Mouse (Mus musculus) lung, embryonic 16.5 days (tissue): Measurements from ENCODE around the gene Clptm1. TPM values are rescaled to one million over a fixed set of nuclear protein-coding genes. Genes with fewer than 3 reads are reported as not detected.

Experiments
- ATAC-seq: fragments of 200-750 bp; cut with Nextera tagmentation; 2 replicates; pipeline ENCODE4 v1.8.0; 2017; ENCODE audit warnings: low read depth, mild to moderate bottlenecking, moderate library complexity
- H3K27ac ChIP-seq: fragments of 300-500 bp; sonication (generic); 2 replicates; pipeline ENCODE4 v1.5.1; 2014; ENCODE audit warnings: mild to moderate bottlenecking, control low read depth, low read length
- H3K27me3 ChIP-seq: fragments of 300-500 bp; sonication (generic); 2 replicates; pipeline ENCODE4 v1.6.1; 2014; ENCODE audit warnings: low read depth, low read length, mixed read lengths; ENCODE audit not compliant: control insufficient read depth, insufficient read depth
- H3K36me3 ChIP-seq: fragments of 300-500 bp; sonication (generic); 2 replicates; pipeline ENCODE4 v1.6.1; 2014; ENCODE audit warnings: low read length; ENCODE audit not compliant: control insufficient read depth, insufficient read depth
- H3K4me1 ChIP-seq: fragments of 300-500 bp; sonication (generic); replicated peaks from 2 replicates; pipeline ENCODE4 v1.6.1; 2014; ENCODE audit warnings: low read length, mixed read lengths; ENCODE audit not compliant: control insufficient read depth, insufficient read depth
- H3K4me2 ChIP-seq: fragments of 300-500 bp; sonication (generic); 2 replicates; pipeline ENCODE4 v1.6.1; 2014; ENCODE audit warnings: low read depth, low read length, control low read depth
- H3K4me3 ChIP-seq: fragments of 300-500 bp; sonication (generic); 2 replicates; pipeline ENCODE4 v1.5.1; 2014; ENCODE audit warnings: mild to moderate bottlenecking, low read length, control low read depth
- H3K9ac ChIP-seq: fragments of 300-500 bp; sonication (generic); 2 replicates; pipeline ENCODE4 v1.6.1; 2014; ENCODE audit warnings: low read length, control low read depth
- H3K9me3 ChIP-seq: fragments of 300-500 bp; sonication (generic); 2 replicates; pipeline ENCODE4 v1.6.1; 2016; ENCODE audit warnings: low read length; ENCODE audit not compliant: control insufficient read depth
- WGBS: fragments of 180-500 bp; shearing (Covaris S2); extraction: QIAGEN DNeasy Blood & Tissue Kit; methylation state at CpG from one replicate; pipeline ENCODE4 v1.1.7; 2014; 5-methylcytosine and 5-hydroxymethylcytosine counted together
- polyA plus RNA-seq: library from polyadenylated mRNA; unstranded; fragments of >200 nt; fragmentation: Nextera tagmentation; extraction: Ambion mirVana; gene quantifications from 2 replicates; pipeline ENCODE4 v1.2.1, GENCODE M21; 2015

The Clptm1 gene
- polyA plus RNA-seq, 1 experiment from 2014 or later: 70.3 TPM

- no peaks in the 10 kb centered on the region for H3K9me3 ChIP-seq
- ATAC-seq: no peak
- H3K36me3 ChIP-seq: no peaks in the 10 kb centered on the region
- peaks cover 4% of the 10 kb centered on the region for H3K4me1 ChIP-seq
- H3K27ac ChIP-seq: no peak overlapping the region
- 80% methylated on average over 6 of the region's 6 CpGs for WGBS
- H3K4me3 ChIP-seq: no peak overlapping the region
- H3K9ac ChIP-seq: no peak overlapping the region
- H3K4me2 ChIP-seq: no peak overlapping the region
- H3K27me3 ChIP-seq: no peaks in the 10 kb centered on the region
Measured at GRCm38 (mm10) chr7:19686521-19686920, 21.7 kb upstream of the Clptm1 start.

GRCm38 (mm10) chr7:19685374-19685773 is 20.5 kb upstream of the Clptm1 start:
- H3K4me2 ChIP-seq: no peak overlapping the region
- H3K27ac ChIP-seq: no peak overlapping the region
- H3K4me3 ChIP-seq: no peak overlapping the region
- 54% methylated on average over 4 of the region's 4 CpGs for WGBS
- H3K27me3 ChIP-seq: no peaks in the 10 kb centered on the region
- peaks cover 4% of the 10 kb centered on the region for H3K4me1 ChIP-seq
- no peaks in the 10 kb centered on the region for H3K36me3 ChIP-seq
- no peak overlapping the region for H3K9ac ChIP-seq
- no peaks in the 10 kb centered on the region for H3K9me3 ChIP-seq
- no peak for ATAC-seq

- H3K27me3 ChIP-seq: no peaks in the 10 kb centered on the region
- peak; percentile 19; the same call in 1 of the 2 replicates for ATAC-seq
- H3K4me2 ChIP-seq: no peak overlapping the region
- 81% methylated on average over 6 of the region's 6 CpGs for whole genome bisulfite sequencing
- H3K9me3 ChIP-seq: no peaks in the 10 kb centered on the region
- no peaks in the 10 kb centered on the region for H3K36me3 ChIP-seq
- H3K4me1 ChIP-seq: peaks cover 4% of the 10 kb centered on the region
- H3K9ac ChIP-seq: no peak overlapping the region
- no peak overlapping the region for H3K4me3 ChIP-seq
- H3K27ac ChIP-seq: no peak overlapping the region
Measured at GRCm38 (mm10) chr7:19683771-19684201, 19.0 kb upstream of the Clptm1 start.

- H3K4me3 ChIP-seq: no peak overlapping the region
- H3K9me3 ChIP-seq: no peaks in the 10 kb centered on the region
- H3K4me1 ChIP-seq: peaks cover 4% of the 10 kb centered on the region
- H3K27me3 ChIP-seq: no peaks in the 10 kb centered on the region
- H3K4me2 ChIP-seq: no peak overlapping the region
- whole genome bisulfite sequencing: 53% methylated on average over 3 of the region's 3 CpGs
- H3K9ac ChIP-seq: no peak overlapping the region
- no peaks in the 10 kb centered on the region for H3K36me3 ChIP-seq
- 0 out of 2 replicates have a peak, but pooled peaks have one; percentile 24 for ATAC-seq
- peak overlapping the region; percentile 70 for H3K27ac ChIP-seq
Measured at GRCm38 (mm10) chr7:19682979-19683378, 18.1 kb upstream of the Clptm1 start.

- Histone ChIP-seq H3K27me3 (no peaks in the 10 kb centered on the region), H3K9me3 (no peaks in the 10 kb centered on the region), H3K4me3 (no peak within 1 kb of the TSS), H3K36me3 (no peaks in the 10 kb centered on the region), H3K9ac (peak within 1 kb of the TSS; percentile 28; the same call in 1 of the 2 replicates), H3K27ac (0 out of 2 replicates have a peak within 1 kb of the TSS, but pooled peaks have one; percentile 34), H3K4me2 (no peak within 1 kb of the TSS), H3K4me1 (peaks cover 4% of the 10 kb centered on the region)
- WGBS: 55% methylated on average over 8 of the region's 8 CpGs
- no peak for ATAC-seq
Measured at GRCm38 (mm10) chr7:19681202-19681694, 16.4 kb upstream of the Clptm1 start, which contains the start of the genes Gm44805 and Apoc4. TSS of gene Gm44805 (minus strand) at chr7:19681423. TSS of gene Apoc4 (minus strand) at chr7:19681479.

- no peak for ATAC-seq
- no peaks in the 10 kb centered on the region for H3K36me3 ChIP-seq
- WGBS: 81% methylated on average over 2 of the region's 2 CpGs
Measured at GRCm38 (mm10) chr7:19680702-19681101, 15.9 kb upstream of the Clptm1 start.

GRCm38 (mm10) chr7:19678901-19679300 is 14.1 kb upstream of the Clptm1 start:
- no peaks in the 10 kb centered on the region for H3K27me3 ChIP-seq
- no peak overlapping the region for H3K27ac ChIP-seq
- no peak for ATAC-seq
- no peaks in the 10 kb centered on the region for H3K36me3 ChIP-seq
- H3K9me3 ChIP-seq: no peaks in the 10 kb centered on the region
- 81% methylated on average over 3 of the region's 3 CpGs for WGBS
- H3K4me1 ChIP-seq: peaks cover 4% of the 10 kb centered on the region
- H3K4me3 ChIP-seq: no peak overlapping the region
- H3K4me2 ChIP-seq: no peak overlapping the region
- H3K9ac ChIP-seq: no peak overlapping the region

More at GRCm38 (mm10) chr7:19680702-19681101, 15.9 kb upstream of the Clptm1 start:
- Histone ChIP-seq H3K9me3 (no peaks in the 10 kb centered on the region), H3K27me3 (no peaks in the 10 kb centered on the region), H3K4me3 (no peak overlapping the region), H3K4me1 (peaks cover 4% of the 10 kb centered on the region), H3K27ac (no peak overlapping the region), H3K4me2 (no peak overlapping the region), H3K9ac (no peak overlapping the region)

- H3K9ac ChIP-seq: no peak within 1 kb of the TSS
- H3K9me3 ChIP-seq: no peaks in the 10 kb centered on the region
- H3K36me3 ChIP-seq: no peaks in the 10 kb centered on the region
- H3K27ac ChIP-seq: no peak within 1 kb of the TSS
- no peak within 1 kb of the TSS for H3K4me2 ChIP-seq
- no peaks in the 10 kb centered on the region for H3K4me1 ChIP-seq
- no peak for ATAC-seq
- no peaks in the 10 kb centered on the region for H3K27me3 ChIP-seq
- WGBS: 50% methylated on average over 8 of the region's 8 CpGs
- no peak within 1 kb of the TSS for H3K4me3 ChIP-seq
Measured at GRCm38 (mm10) chr7:19677872-19678271, 13.0 kb upstream of the Clptm1 start, which contains the start of gene Apoc2. TSS of gene Apoc2 (minus strand) at chr7:19677941.

GRCm38 (mm10) chr7:19676662-19677061 is 11.8 kb upstream of the Clptm1 start:
- Histone ChIP-seq H3K4me1 (no peaks in the 10 kb centered on the region), H3K27me3 (no peaks in the 10 kb centered on the region), H3K9me3 (no peaks in the 10 kb centered on the region), H3K27ac (no peak overlapping the region), H3K36me3 (no peaks in the 10 kb centered on the region), H3K9ac (no peak overlapping the region), H3K4me3 (no peak overlapping the region), H3K4me2 (no peak overlapping the region)
- 71% methylated on average over 1 of the region's 1 CpGs for whole genome bisulfite sequencing
- no peak for ATAC-seq
